Mouse (Mus musculus) midbrain, embryonic 14.5 days (tissue): ENCODE results near the gene Prr12. TPM values are rescaled to one million over a fixed set of nuclear protein-coding genes. Genes with fewer than 3 reads are reported as not detected.

ENCODE experiments used
- ATAC-seq: fragments of 200-750 bp; cut with Nextera tagmentation; 2 replicates; pipeline ENCODE4 v1.8.0; 2017; ENCODE audit warnings: moderate number of reproducible peaks, moderate library complexity; ENCODE audit not compliant: low FRiP score, low TSS enrichment
- DNase-seq: peaks from one replicate; pipeline ENCODE4 v3.0.0-alpha.2; 2015
- H3K27ac ChIP-seq: fragments of 300-500 bp; sonication (generic); replicated peaks from 2 replicates; pipeline ENCODE4 v1.5.1; 2014; ENCODE audit warnings: mild to moderate bottlenecking, low read depth, low read length, moderate library complexity
- H3K27me3 ChIP-seq: fragments of 300-500 bp; sonication (generic); 2 replicates; pipeline ENCODE4 v1.6.1; 2014; ENCODE audit warnings: low read length, control low read depth, mixed read lengths; ENCODE audit not compliant: control insufficient read depth, insufficient read depth
- H3K36me3 ChIP-seq: fragments of 300-500 bp; sonication (generic); 2 replicates; pipeline ENCODE4 v1.6.1; 2014; ENCODE audit warnings: low read length, control low read depth; ENCODE audit not compliant: control insufficient read depth, insufficient read depth
- H3K4me1 ChIP-seq: fragments of 300-500 bp; sonication (generic); 2 replicates; pipeline ENCODE4 v1.6.1; 2014; ENCODE audit warnings: mild to moderate bottlenecking, antibody characterized with exemption, low read length, control low read depth; ENCODE audit not compliant: control insufficient read depth, insufficient read depth
- H3K4me2 ChIP-seq: fragments of 300-500 bp; sonication (generic); 2 replicates; pipeline ENCODE4 v1.6.1; 2014; ENCODE audit warnings: mild to moderate bottlenecking, low read length, moderate library complexity
- H3K4me3 ChIP-seq: fragments of 300-500 bp; sonication (generic); replicated peaks from 2 replicates; pipeline ENCODE4 v1.5.1; 2014; ENCODE audit warnings: low read depth, low read length
- H3K9ac ChIP-seq: fragments of 300-500 bp; sonication (generic); replicated peaks from 2 replicates; pipeline ENCODE4 v1.6.1; 2014; ENCODE audit warnings: mild to moderate bottlenecking, low read length, moderate library complexity
- H3K9me3 ChIP-seq: fragments of 300-500 bp; sonication (generic); 2 replicates; pipeline ENCODE4 v1.6.1; 2016; ENCODE audit warnings: low read length, control low read depth, mixed read lengths; ENCODE audit not compliant: control insufficient read depth
- WGBS: fragments of 180-500 bp; shearing (Covaris S2); extraction: QIAGEN DNeasy Blood & Tissue Kit; methylation state at CpG from one replicate; pipeline ENCODE4 v1.1.7; 2014; 5-methylcytosine and 5-hydroxymethylcytosine counted together
- polyA plus RNA-seq: library from polyadenylated mRNA; unstranded; fragments of >200 nt; fragmentation: Nextera tagmentation; extraction: Ambion mirVana; gene quantifications from 2 replicates; pipeline ENCODE4 v1.2.1, GENCODE M21; 2014

Prr12 gene
- polyA plus RNA-seq, 1 experiment from 2014 or later = 21.4 TPM

DNA sequence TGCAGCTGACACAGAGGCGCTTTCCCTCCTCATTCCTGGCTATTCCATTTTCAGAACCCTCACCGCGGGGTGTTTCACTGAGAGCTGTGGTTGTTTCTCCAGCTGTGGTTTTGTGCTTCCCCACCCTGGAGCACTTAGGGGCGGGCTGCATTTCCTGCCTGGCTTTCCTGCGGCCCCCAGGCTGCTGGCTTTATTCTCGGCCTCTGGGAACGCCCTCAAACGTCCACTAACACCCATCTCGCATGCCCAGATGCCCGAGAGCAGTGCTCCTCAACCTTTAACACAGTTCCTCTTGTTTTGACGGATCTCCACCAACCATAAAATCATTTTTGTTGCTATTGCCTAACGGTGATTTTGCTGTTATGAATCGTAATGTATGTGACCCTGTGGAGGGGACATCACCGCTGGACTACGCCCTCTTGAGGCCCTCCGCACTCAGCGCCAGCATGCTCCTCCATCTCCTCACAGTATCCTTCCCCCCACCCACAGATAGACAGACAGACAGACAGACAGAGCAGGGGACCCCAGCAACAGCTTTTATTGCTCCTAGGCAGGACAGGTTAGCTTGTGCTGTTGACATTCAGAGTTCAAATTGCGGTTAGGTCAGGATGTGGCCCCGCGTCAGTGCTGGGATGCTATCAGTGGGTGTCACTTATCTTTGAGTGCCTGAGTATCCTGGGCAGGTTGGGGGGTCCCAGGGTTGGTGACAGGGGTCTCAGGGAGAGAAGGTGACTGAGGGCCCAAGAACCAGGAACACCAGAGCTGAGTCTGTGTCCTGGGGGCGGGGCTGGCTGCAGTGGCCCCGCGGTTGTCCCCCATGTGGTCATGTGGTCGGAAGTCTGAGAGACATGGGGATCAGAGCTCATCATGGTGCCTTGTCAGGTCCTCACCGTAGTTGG, 30.0 kb upstream of the Prr12 start:
- Histone ChIP-seq H3K4me2 (no peak overlapping the region), H3K27ac (peak overlapping the region; percentile 49; the same call in 1 of the 2 replicates), H3K4me3 (no peak overlapping the region), H3K9me3 (no peaks in the 10 kb centered on the region), H3K4me1 (no peaks in the 10 kb centered on the region), H3K27me3 (no peaks in the 10 kb centered on the region), H3K9ac (0 out of 2 replicates have a peak overlapping the region, but pooled peaks have one; percentile 12), H3K36me3 (peaks cover 10% of the 10 kb centered on the region)
- WGBS = 80% methylated on average over 25 of the region's 25 CpGs
- DNase-seq = peak; percentile 24
- no peak for ATAC-seq

GRCm38 (mm10) chr7:45081016-45081415, 28.3 kb upstream of the Prr12 start:
- Histone ChIP-seq H3K27me3 (no peaks in the 10 kb centered on the region), H3K4me3 (no peak overlapping the region), H3K4me2 (no peak overlapping the region), H3K9me3 (no peaks in the 10 kb centered on the region), H3K4me1 (no peaks in the 10 kb centered on the region), H3K36me3 (peaks cover 18% of the 10 kb centered on the region; the same call in 1 of the 2 replicates), H3K9ac (no peak overlapping the region), H3K27ac (no peak overlapping the region)
- 47% methylated on average over 5 of the region's 5 CpGs for WGBS
- ATAC-seq = no peak
- no peak for DNase-seq

- Histone ChIP-seq H3K9me3 (no peaks in the 10 kb centered on the region), H3K4me1 (no peaks in the 10 kb centered on the region), H3K36me3 (peaks cover 30% of the 10 kb centered on the region), H3K9ac (no peak overlapping the region), H3K4me2 (no peak overlapping the region), H3K27ac (no peak overlapping the region), H3K27me3 (no peaks in the 10 kb centered on the region), H3K4me3 (no peak overlapping the region)
- DNase-seq = peak; percentile 95
- WGBS = 0% methylated on average over 10 of the region's 10 CpGs
- peak; percentile 41; the same call in 1 of the 2 replicates for ATAC-seq
Measured at GRCm38 (mm10) chr7:45079856-45080255, 27.2 kb upstream of the Prr12 start.

DNA sequence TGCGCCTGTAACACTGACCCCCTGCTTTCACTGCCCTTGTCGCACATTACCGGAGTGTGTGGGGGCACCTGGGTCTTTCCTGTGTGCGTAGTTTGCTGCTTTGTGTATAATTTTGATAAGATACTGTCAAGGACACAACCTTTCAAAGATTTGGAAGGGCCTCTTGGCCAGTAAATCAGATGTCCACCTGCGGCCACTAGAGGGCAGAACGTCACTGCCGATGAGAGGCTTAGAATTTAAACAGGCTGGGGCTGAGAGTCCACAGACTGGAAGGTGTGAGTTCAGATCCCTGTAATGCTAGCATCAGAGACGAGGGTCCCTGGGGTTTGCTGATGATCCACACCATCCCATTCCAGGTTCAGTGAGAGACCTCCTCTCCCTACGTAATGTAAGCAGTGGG, 25.8 kb upstream of the Prr12 start:
- Histone ChIP-seq H3K27ac (no peak overlapping the region), H3K9me3 (no peaks in the 10 kb centered on the region), H3K4me2 (no peak overlapping the region), H3K9ac (no peak overlapping the region), H3K4me1 (no peaks in the 10 kb centered on the region), H3K36me3 (peaks cover 33% of the 10 kb centered on the region), H3K27me3 (no peaks in the 10 kb centered on the region), H3K4me3 (no peak overlapping the region)
- ATAC-seq (no peak; the same call in 1 of the 2 replicates), DNase-seq (peak; percentile 85)
- 40% methylated on average over 9 of the region's 9 CpGs for WGBS

GRCm38 (mm10) chr7:45077829-45078228, 25.1 kb upstream of the Prr12 start:
- Histone ChIP-seq H3K4me1 (no peaks in the 10 kb centered on the region), H3K27ac (no peak overlapping the region), H3K4me2 (no peak overlapping the region), H3K9ac (no peak overlapping the region), H3K27me3 (no peaks in the 10 kb centered on the region), H3K4me3 (no peak overlapping the region), H3K36me3 (peaks cover 33% of the 10 kb centered on the region), H3K9me3 (no peaks in the 10 kb centered on the region)
- 92% methylated on average over 2 of the region's 2 CpGs for WGBS
- DNase-seq (no peak), ATAC-seq (no peak)

GRCm38 (mm10) chr7:45077322-45077721, 24.6 kb upstream of the Prr12 start:
- H3K4me2 ChIP-seq = no peak overlapping the region
- no peaks in the 10 kb centered on the region for H3K9me3 ChIP-seq
- H3K9ac ChIP-seq = no peak overlapping the region
- 89% methylated on average over 14 of the region's 14 CpGs for WGBS
- H3K27me3 ChIP-seq = no peaks in the 10 kb centered on the region
- no peak for ATAC-seq
- no peak for DNase-seq
- H3K36me3 ChIP-seq = peaks cover 33% of the 10 kb centered on the region
- H3K27ac ChIP-seq = no peak overlapping the region
- H3K4me1 ChIP-seq = no peaks in the 10 kb centered on the region
- no peak overlapping the region for H3K4me3 ChIP-seq

DNA sequence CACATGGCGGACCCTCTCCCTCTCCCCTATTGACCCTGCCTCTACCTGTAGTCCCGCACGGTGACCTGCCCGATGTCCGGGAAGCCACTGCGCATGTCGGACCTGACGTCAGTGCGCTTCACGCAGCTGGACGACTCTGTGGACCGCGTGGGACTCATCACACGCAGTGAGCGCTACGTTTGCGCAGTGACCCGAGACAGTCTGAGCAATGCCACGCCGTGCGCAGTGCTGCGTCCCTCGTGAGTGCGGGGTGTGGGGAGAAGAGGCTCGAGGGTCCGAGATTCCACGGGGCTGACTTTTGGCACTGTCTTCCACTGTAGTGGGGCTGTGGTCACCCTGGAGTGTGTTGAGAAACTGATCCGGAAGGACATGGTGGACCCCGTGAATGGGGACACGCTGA, 23.8 kb upstream of the Prr12 start:
- H3K4me2 ChIP-seq = no peak overlapping the region
- WGBS = 92% methylated on average over 30 of the region's 30 CpGs

DNA sequence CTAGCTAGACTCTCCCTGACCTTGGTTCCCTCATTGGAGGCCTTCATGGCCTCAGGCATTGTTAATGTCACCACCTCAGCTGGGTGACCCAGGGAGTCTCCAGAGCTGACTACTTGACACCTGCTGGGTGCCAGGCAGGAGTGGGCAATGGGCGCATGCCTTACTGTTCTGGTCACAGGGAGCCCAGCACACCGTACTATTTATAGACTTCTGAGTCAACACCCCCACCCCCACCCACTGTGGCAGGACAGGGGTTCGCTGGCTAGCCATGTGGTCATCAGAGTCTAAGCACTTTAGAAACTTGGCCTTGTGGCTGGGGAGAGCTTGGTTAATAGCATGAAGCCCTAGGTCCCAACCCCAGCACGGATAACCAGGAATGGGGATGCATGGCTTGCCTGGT, 22.7 kb upstream of the Prr12 start:
- Histone ChIP-seq H3K9me3 (no peaks in the 10 kb centered on the region), H3K27me3 (no peaks in the 10 kb centered on the region), H3K27ac (no peak overlapping the region), H3K4me3 (no peak overlapping the region), H3K9ac (no peak overlapping the region), H3K4me1 (no peaks in the 10 kb centered on the region), H3K36me3 (peaks cover 33% of the 10 kb centered on the region), H3K4me2 (no peak overlapping the region)
- DNase-seq (no peak), ATAC-seq (no peak)
- 89% methylated on average over 4 of the region's 4 CpGs for WGBS

More for the DNA sequence above, 23.8 kb upstream of the Prr12 start:
- H3K27ac ChIP-seq = no peak overlapping the region
- ATAC-seq = no peak
- DNase-seq = no peak
- no peak overlapping the region for H3K9ac ChIP-seq
- H3K4me3 ChIP-seq = no peak overlapping the region
- peaks cover 33% of the 10 kb centered on the region for H3K36me3 ChIP-seq
- H3K9me3 ChIP-seq = no peaks in the 10 kb centered on the region
- no peaks in the 10 kb centered on the region for H3K4me1 ChIP-seq
- H3K27me3 ChIP-seq = no peaks in the 10 kb centered on the region

DNA sequence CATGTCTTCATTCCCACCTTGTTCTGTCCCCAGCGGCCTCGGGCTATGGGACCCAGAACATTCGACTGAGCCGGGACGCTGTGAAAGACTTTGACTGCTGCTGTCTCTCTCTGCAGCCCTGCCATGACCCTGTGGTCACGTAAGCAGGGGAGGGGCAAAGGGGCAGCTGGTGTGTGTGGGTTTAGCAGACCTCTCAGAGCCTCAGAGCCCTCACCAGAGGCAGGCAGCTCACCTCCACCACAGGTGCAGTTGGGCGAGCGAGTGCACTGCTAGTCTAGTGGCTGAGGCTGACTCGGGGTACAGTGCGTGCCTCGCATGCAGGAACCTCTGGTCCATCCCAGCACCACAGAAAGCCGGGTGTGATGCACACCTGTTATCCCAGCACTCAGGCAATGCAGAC, 21.3 kb upstream of the Prr12 start:
- no peaks in the 10 kb centered on the region for H3K4me1 ChIP-seq
- H3K4me2 ChIP-seq = no peak overlapping the region
- ATAC-seq (no peak), DNase-seq (no peak)
- H3K36me3 ChIP-seq = peaks cover 33% of the 10 kb centered on the region
- no peak overlapping the region for H3K9ac ChIP-seq
- H3K27ac ChIP-seq = no peak overlapping the region
- H3K27me3 ChIP-seq = no peaks in the 10 kb centered on the region
- 87% methylated on average over 12 of the region's 12 CpGs for WGBS
- no peak overlapping the region for H3K4me3 ChIP-seq
- H3K9me3 ChIP-seq = no peaks in the 10 kb centered on the region
